Mouse (Mus musculus) spleen, adult 2 months (tissue): ENCODE results near the gene Kat6b.

Experiments
- CTCF ChIP-seq: fragments of 200-500 bp; IDR thresholded peaks from 2 replicates; pipeline ENCODE4 v1.5.1; 2011; ENCODE audit warnings: mild to moderate bottlenecking, inconsistent platforms; ENCODE audit not compliant: insufficient read depth, insufficient read length, insufficient replicate concordance; ENCODE audit errors: extremely low read depth
- POLR2A ChIP-seq: fragments of 200-500 bp; IDR thresholded peaks from 2 replicates; pipeline ENCODE4 v1.6.1; 2011; ENCODE audit warnings: low read depth, low read length, inconsistent platforms

DNA sequence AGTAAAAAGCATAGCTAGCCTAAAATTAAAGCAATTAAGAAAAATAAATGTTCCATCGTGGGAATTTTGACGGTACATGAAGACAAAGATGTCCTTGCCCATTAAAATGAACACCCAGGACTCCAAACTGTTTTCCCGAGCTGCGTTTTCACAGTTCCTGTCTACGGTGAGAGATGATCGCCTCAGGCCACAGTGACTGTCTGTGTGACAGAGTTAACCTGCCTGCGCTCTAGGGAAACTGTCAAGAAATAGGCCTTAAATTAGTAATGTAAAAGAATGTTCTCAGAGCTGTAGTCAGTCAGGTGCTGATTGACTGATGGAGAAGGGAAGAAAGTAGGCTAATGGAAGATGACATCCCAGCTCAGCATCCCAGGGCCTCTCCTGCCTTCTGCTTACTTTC, 87.6 kb downstream of the Kat6b start:
- TF ChIP-seq CTCF (no peak), POLR2A (no peak)
